Mouse (Mus musculus) forebrain, embryonic 16.5 days (tissue): ENCODE data around the gene Gm12184. TPM values are rescaled to one million over a fixed set of nuclear protein-coding genes. Genes with fewer than 3 reads are reported as not detected.

Experiments used
- ATAC-seq: fragments of 200-750 bp; cut with Nextera tagmentation; 2 replicates; pipeline ENCODE4 v1.8.0; 2017; ENCODE audit warnings: mild to moderate bottlenecking, moderate library complexity
- H3K27ac ChIP-seq: fragments of 300-500 bp; sonication (generic); 2 replicates; pipeline ENCODE4 v1.5.1; 2014; ENCODE audit warnings: low read length, control low read depth
- H3K27me3 ChIP-seq: fragments of 300-500 bp; sonication (generic); replicated peaks from 2 replicates; pipeline ENCODE4 v1.6.1; 2014; ENCODE audit warnings: low read length; ENCODE audit not compliant: control insufficient read depth, insufficient read depth
- H3K36me3 ChIP-seq: fragments of 300-500 bp; sonication (generic); 2 replicates; pipeline ENCODE4 v1.6.1; 2014; ENCODE audit not compliant: control insufficient read depth, insufficient read depth
- H3K4me1 ChIP-seq: fragments of 300-500 bp; sonication (generic); replicated peaks from 2 replicates; pipeline ENCODE4 v1.6.1; 2014; ENCODE audit warnings: low read length; ENCODE audit not compliant: control insufficient read depth, insufficient read depth
- H3K4me2 ChIP-seq: fragments of 300-500 bp; sonication (generic); 2 replicates; pipeline ENCODE4 v1.6.1; 2014; ENCODE audit warnings: mild to moderate bottlenecking, low read length, control low read depth
- H3K4me3 ChIP-seq: fragments of 300-500 bp; sonication (generic); replicated peaks from 2 replicates; pipeline ENCODE4 v1.5.1; 2014; ENCODE audit warnings: mild to moderate bottlenecking, low read length, control low read depth
- H3K9ac ChIP-seq: fragments of 300-500 bp; sonication (generic); replicated peaks from 2 replicates; pipeline ENCODE4 v1.6.1; 2014; ENCODE audit warnings: low read depth, low read length, control low read depth
- H3K9me3 ChIP-seq: fragments of 300-500 bp; sonication (generic); 2 replicates; pipeline ENCODE4 v1.6.1; 2016; ENCODE audit warnings: low read length; ENCODE audit not compliant: control insufficient read depth
- WGBS: fragments of 180-500 bp; shearing (Covaris S2); extraction: QIAGEN DNeasy Blood & Tissue Kit; methylation state at CpG from one replicate; pipeline ENCODE4 v1.1.7; 2014; 5-methylcytosine and 5-hydroxymethylcytosine counted together
- polyA plus RNA-seq: library from polyadenylated mRNA; unstranded; fragments of >200 nt; fragmentation: Nextera tagmentation; extraction: Ambion mirVana; gene quantifications from 2 replicates; pipeline ENCODE4 v1.2.1, GENCODE M21; 2015

The Gm12184 gene
- polyA plus RNA-seq, 1 experiment from 2014 or later = 3.9 TPM

GRCm38 (mm10) chr11:48789215-48789614 lies 37.2 kb downstream of the Gm12184 start:
- Histone ChIP-seq H3K4me1 (peaks cover 9% of the 10 kb centered on the region), H3K9ac (no peak overlapping the region), H3K4me2 (no peak overlapping the region), H3K27ac (no peak overlapping the region), H3K4me3 (no peak overlapping the region), H3K36me3 (no peaks in the 10 kb centered on the region), H3K9me3 (no peaks in the 10 kb centered on the region), H3K27me3 (no peaks in the 10 kb centered on the region)
- WGBS = 88% methylated on average over 5 of the region's 5 CpGs
- ATAC-seq = no peak

- H3K9me3 ChIP-seq = no peaks in the 10 kb centered on the region
- 4% methylated on average over 16 of the region's 16 CpGs for WGBS
- H3K27ac ChIP-seq = peak overlapping the region; percentile 54
- H3K4me1 ChIP-seq = peaks cover 9% of the 10 kb centered on the region
- peak overlapping the region; percentile 50 for H3K9ac ChIP-seq
- ATAC-seq = peak; percentile 82
- H3K27me3 ChIP-seq = no peaks in the 10 kb centered on the region
- H3K4me3 ChIP-seq = peak overlapping the region; percentile 46
- H3K36me3 ChIP-seq = no peaks in the 10 kb centered on the region
- H3K4me2 ChIP-seq = peak overlapping the region; percentile 66
Measured at GRCm38 (mm10) chr11:48788311-48789089, 38.0 kb downstream of the Gm12184 start.

GRCm38 (mm10) chr11:48787455-48788211 lies 38.8 kb downstream of the Gm12184 start:
- Histone ChIP-seq H3K4me3 (peak overlapping the region; percentile 46), H3K9me3 (no peaks in the 10 kb centered on the region), H3K27me3 (no peaks in the 10 kb centered on the region), H3K9ac (peak overlapping the region; percentile 50; the same call in 1 of the 2 replicates), H3K4me1 (peaks cover 9% of the 10 kb centered on the region), H3K36me3 (no peaks in the 10 kb centered on the region), H3K4me2 (peak overlapping the region; percentile 66), H3K27ac (no peak overlapping the region)
- ATAC-seq = peak; percentile 68
- 55% methylated on average over 10 of the region's 10 CpGs for WGBS

- Histone ChIP-seq H3K9me3 (no peaks in the 10 kb centered on the region), H3K27me3 (no peaks in the 10 kb centered on the region), H3K4me3 (no peak overlapping the region), H3K27ac (no peak overlapping the region), H3K9ac (no peak overlapping the region), H3K36me3 (no peaks in the 10 kb centered on the region), H3K4me1 (no peaks in the 10 kb centered on the region), H3K4me2 (no peak overlapping the region)
- WGBS = 81% methylated on average over 4 of the region's 4 CpGs
- no peak for ATAC-seq
Measured at GRCm38 (mm10) chr11:48782243-48782642, 44.2 kb downstream of the Gm12184 start.

GRCm38 (mm10) chr11:48779450-48779849 lies 47.0 kb downstream of the Gm12184 start:
- Histone ChIP-seq H3K9ac (no peak overlapping the region), H3K4me1 (peaks cover 2% of the 10 kb centered on the region), H3K27me3 (no peaks in the 10 kb centered on the region), H3K4me3 (no peak overlapping the region), H3K27ac (no peak overlapping the region), H3K4me2 (no peak overlapping the region), H3K9me3 (no peaks in the 10 kb centered on the region), H3K36me3 (no peaks in the 10 kb centered on the region)
- WGBS = 38% methylated on average over 7 of the region's 7 CpGs
- no peak for ATAC-seq

- WGBS = 93% methylated on average over 9 of the region's 9 CpGs
- no peak overlapping the region for H3K9ac ChIP-seq
- no peak overlapping the region for H3K4me2 ChIP-seq
- no peaks in the 10 kb centered on the region for H3K27me3 ChIP-seq
- H3K4me3 ChIP-seq = no peak overlapping the region
- ATAC-seq = no peak
- H3K27ac ChIP-seq = no peak overlapping the region
- H3K4me1 ChIP-seq = peaks cover 4% of the 10 kb centered on the region
- no peaks in the 10 kb centered on the region for H3K36me3 ChIP-seq
- no peaks in the 10 kb centered on the region for H3K9me3 ChIP-seq
Measured at GRCm38 (mm10) chr11:48777303-48777702, 49.2 kb downstream of the Gm12184 start.

GRCm38 (mm10) chr11:48776664-48777063 lies 49.8 kb downstream of the Gm12184 start:
- no peak for ATAC-seq
- H3K9me3 ChIP-seq = no peaks in the 10 kb centered on the region
- peaks cover 4% of the 10 kb centered on the region for H3K4me1 ChIP-seq
- H3K4me2 ChIP-seq = no peak overlapping the region
- no peak overlapping the region for H3K9ac ChIP-seq
- H3K27me3 ChIP-seq = no peaks in the 10 kb centered on the region
- no peak overlapping the region for H3K4me3 ChIP-seq
- H3K27ac ChIP-seq = no peak overlapping the region
- no peaks in the 10 kb centered on the region for H3K36me3 ChIP-seq
- WGBS = 46% methylated on average over 9 of the region's 9 CpGs

GRCm38 (mm10) chr11:48775483-48775882 lies 51.0 kb downstream of the Gm12184 start:
- 1% methylated on average over 7 of the region's 7 CpGs for WGBS
- Histone ChIP-seq H3K9me3 (no peaks in the 10 kb centered on the region), H3K36me3 (no peaks in the 10 kb centered on the region), H3K9ac (no peak overlapping the region), H3K4me2 (peak overlapping the region; percentile 38; the same call in 1 of the 2 replicates), H3K4me1 (peaks cover 4% of the 10 kb centered on the region), H3K4me3 (no peak overlapping the region; the same call in 1 of the 2 replicates), H3K27me3 (no peaks in the 10 kb centered on the region), H3K27ac (no peak overlapping the region)
- peak; percentile 35; the same call in 1 of the 2 replicates for ATAC-seq
